Mouse (Mus musculus) cerebellum, adult 2 months (tissue): ENCODE data around the gene Lix1l. TPM values are rescaled to one million over a fixed set of nuclear protein-coding genes. Genes with fewer than 3 reads are reported as not detected.

Source experiments
- DNase-seq, 2 experiments: peaks; one replicate each; pipeline ENCODE4 v3.0.0; 2021
- H3K27ac ChIP-seq: fragments of 200-500 bp; 2 replicates; pipeline ENCODE4 v1.5.1; 2012; ENCODE audit warnings: low read length, control low read depth, inconsistent platforms; ENCODE audit not compliant: insufficient read depth
- H3K27me3 ChIP-seq: fragments of 200-500 bp; 2 replicates; pipeline ENCODE4 v1.6.1; 2012; ENCODE audit warnings: inconsistent platforms, mild to moderate bottlenecking, low read length, moderate library complexity; ENCODE audit not compliant: control insufficient read depth, insufficient read depth
- H3K4me1 ChIP-seq: fragments of 200-500 bp; 2 replicates; pipeline ENCODE4 v1.6.1; 2011; ENCODE audit warnings: low read length; ENCODE audit not compliant: control insufficient read depth, insufficient read depth
- H3K4me3 ChIP-seq: fragments of 200-500 bp; replicated peaks from 2 replicates; pipeline ENCODE3; 2011; ENCODE audit warnings: mild to moderate bottlenecking, low read depth, low read length, control low read depth; ENCODE audit not compliant: insufficient read depth
- CTCF ChIP-seq: fragments of 200-500 bp; IDR thresholded peaks from 2 replicates; pipeline ENCODE4 v1.5.1; 2011; ENCODE audit warnings: low read depth, mild to moderate bottlenecking, control low read depth, low read length, moderate library complexity, borderline replicate concordance; ENCODE audit not compliant: insufficient read depth
- POLR2A ChIP-seq: fragments of 200-500 bp; IDR thresholded peaks from 2 replicates; pipeline ENCODE4 v1.6.1; 2011; ENCODE audit warnings: low read length, control low read depth, borderline replicate concordance; ENCODE audit not compliant: insufficient read depth
- WGBS: fragments of 180-500 bp; shearing (Covaris S2); methylation state at CpG from one replicate; pipeline ENCODE4 v1.1.7; 2018; 5-methylcytosine and 5-hydroxymethylcytosine counted together
- polyA plus RNA-seq: library from polyadenylated mRNA; depleted of rRNA; stranded (reverse); fragments of >200 nt; gene quantifications from 2 replicates; pipeline ENCODE4 v1.2.3, GENCODE M21; 2012; rRNA removed

Gene Lix1l
- 23.9 and 24.7 TPM in 2 replicates for polyA plus RNA-seq

DNA sequence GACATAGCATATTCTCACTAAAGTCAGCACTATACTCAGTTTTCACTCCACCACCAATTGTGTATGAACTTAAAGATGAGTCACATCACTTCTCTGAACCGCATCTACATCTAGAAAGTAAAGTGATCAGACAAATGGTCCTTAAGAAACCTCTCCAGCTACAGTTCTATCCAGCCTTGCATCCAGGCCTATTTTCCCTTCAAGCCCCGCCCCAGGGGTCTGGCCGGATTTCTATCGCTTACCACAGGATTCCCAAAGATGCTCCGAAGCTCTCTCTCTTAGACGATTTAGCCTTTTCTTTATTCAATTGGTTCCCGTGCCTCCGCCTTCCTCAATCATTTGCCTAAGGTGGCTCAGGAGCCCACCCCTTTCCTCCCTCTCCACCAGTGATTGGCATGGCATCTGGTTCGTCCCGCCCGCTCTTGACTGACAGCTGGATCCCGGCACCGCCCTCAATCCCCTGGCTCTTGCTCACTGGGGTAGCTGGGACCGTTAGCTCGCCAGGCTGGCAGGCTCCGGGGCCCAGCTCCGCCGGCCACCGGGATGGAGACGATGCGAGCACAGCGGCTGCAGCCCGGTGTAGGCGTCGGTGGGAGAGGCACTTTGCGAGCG is at the start of gene Lix1l:
Lix1l (plus strand) TSS at position 511 of the 612 bp plus-strand sequence.
- Histone ChIP-seq H3K27ac (no peak within 1 kb of the TSS; the same call in 1 of the 2 replicates), H3K4me3 (peak within 1 kb of the TSS; percentile 53), H3K27me3 (no peaks in the 10 kb centered on the region), H3K4me1 (peaks cover 19% of the 10 kb centered on the region)
- under 1% methylated on average over 27 of the region's 27 CpGs for WGBS
- TF ChIP-seq CTCF (no peak), POLR2A (peak; percentile 47; the same call in 1 of the 2 replicates)
- peak; percentile 92 to 95 for DNase-seq

GRCm38 (mm10) chr3:96551203-96551602 is 49.7 kb upstream of the Lix1l start:
- WGBS = 23% methylated on average over 8 of the region's 8 CpGs
- no peak for TF ChIP-seq POLR2A
- TF ChIP-seq CTCF = peak; percentile 30; the same call in 1 of the 2 replicates
- no peak overlapping the region for H3K4me3 ChIP-seq
- H3K4me1 ChIP-seq = no peaks in the 10 kb centered on the region; the same call in 1 of the 2 replicates
- no peaks in the 10 kb centered on the region for H3K27me3 ChIP-seq
- no peak overlapping the region for H3K27ac ChIP-seq
- peak in 1 of 2 experiments; percentile 28 for DNase-seq

DNA sequence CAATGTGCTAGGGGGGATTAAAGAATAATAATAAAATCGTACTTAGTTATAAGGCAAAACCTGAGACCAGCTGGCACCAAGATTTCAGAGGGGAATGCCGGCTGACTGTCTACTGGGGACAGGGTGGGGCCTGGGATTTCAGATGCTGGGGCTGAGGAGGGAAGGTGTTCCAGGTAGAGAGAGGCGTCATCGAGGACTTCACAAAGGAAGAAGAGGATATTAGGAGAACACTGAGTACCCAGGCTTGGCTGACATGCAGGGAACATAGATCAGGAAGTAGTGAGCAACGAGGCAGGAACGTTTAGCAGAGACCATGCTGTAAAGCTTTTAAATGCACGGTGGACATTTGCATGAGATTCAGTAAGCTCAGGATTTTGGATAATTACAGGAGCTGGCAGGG is 49.1 kb upstream of the Lix1l start:
- no peak overlapping the region for H3K4me3 ChIP-seq
- H3K4me1 ChIP-seq = no peaks in the 10 kb centered on the region; the same call in 1 of the 2 replicates
- no peak overlapping the region for H3K27ac ChIP-seq
- TF ChIP-seq CTCF = no peak
- TF ChIP-seq POLR2A = no peak
- WGBS = 80% methylated on average over 7 of the region's 7 CpGs
- no peak for DNase-seq
- no peaks in the 10 kb centered on the region for H3K27me3 ChIP-seq

- WGBS = 88% methylated on average over 6 of the region's 6 CpGs
- Histone ChIP-seq H3K4me3 (no peak overlapping the region), H3K27ac (no peak overlapping the region), H3K27me3 (no peaks in the 10 kb centered on the region), H3K4me1 (no peaks in the 10 kb centered on the region; the same call in 1 of the 2 replicates)
- DNase-seq = no peak
- no peak for TF ChIP-seq POLR2A
- no peak for TF ChIP-seq CTCF
Observed at GRCm38 (mm10) chr3:96553601-96554000, 47.3 kb upstream of the Lix1l start.

DNA sequence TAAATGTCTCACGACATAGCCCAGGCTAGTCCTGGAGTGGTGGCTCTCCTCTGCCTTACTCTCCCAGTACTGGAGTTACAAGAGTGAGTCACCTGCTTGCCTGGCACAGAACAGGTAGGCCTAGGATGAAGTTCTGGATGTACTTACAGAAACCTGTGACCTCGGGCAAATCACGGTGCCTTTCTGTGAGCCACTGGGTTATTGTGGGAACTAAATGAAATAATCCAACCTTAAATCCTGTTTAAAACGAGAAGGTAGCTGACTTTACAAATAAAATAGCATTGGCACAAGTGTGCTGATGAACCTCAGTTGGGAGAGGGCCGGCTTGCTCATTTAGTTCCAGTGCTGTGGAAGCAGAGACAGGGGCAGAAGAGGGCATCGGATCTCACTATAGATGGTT is 46.7 kb upstream of the Lix1l start:
- 91% methylated on average over 6 of the region's 6 CpGs for WGBS
- H3K4me3 ChIP-seq = no peak overlapping the region
- H3K27me3 ChIP-seq = no peaks in the 10 kb centered on the region
- no peak overlapping the region for H3K27ac ChIP-seq
- no peak for DNase-seq
- H3K4me1 ChIP-seq = no peaks in the 10 kb centered on the region; the same call in 1 of the 2 replicates
- TF ChIP-seq CTCF = no peak
- no peak for TF ChIP-seq POLR2A

- DNase-seq = peak in 1 of 2 experiments; percentile 44
- no peaks in the 10 kb centered on the region; the same call in 1 of the 2 replicates for H3K4me1 ChIP-seq
- H3K4me3 ChIP-seq = no peak overlapping the region
- no peak for TF ChIP-seq POLR2A
- no peak for TF ChIP-seq CTCF
- no peaks in the 10 kb centered on the region for H3K27me3 ChIP-seq
- no peak overlapping the region for H3K27ac ChIP-seq
- 43% methylated on average over 12 of the region's 12 CpGs for WGBS
Observed at GRCm38 (mm10) chr3:96555041-96555596, 45.8 kb upstream of the Lix1l start.

GRCm38 (mm10) chr3:96555999-96556614 is 44.8 kb upstream of the Lix1l start:
- no peak overlapping the region for H3K27ac ChIP-seq
- H3K27me3 ChIP-seq = no peaks in the 10 kb centered on the region
- DNase-seq = no peak
- TF ChIP-seq CTCF (no peak), POLR2A (no peak)
- H3K4me3 ChIP-seq = no peak overlapping the region
- WGBS = 89% methylated on average over 15 of the region's 15 CpGs
- no peaks in the 10 kb centered on the region; the same call in 1 of the 2 replicates for H3K4me1 ChIP-seq
